Mouse (Mus musculus): Measurements from ENCODE around the gene Thap11. TPM values are rescaled to one million over a fixed set of nuclear protein-coding genes. Genes with fewer than 3 reads are reported as not detected.

Thap11 gene
- polyA plus RNA-seq (2015; fragmentation: Nextera tagmentation; extraction: Ambion mirVana) = 73.5 and 77.5 TPM in 2 replicates

DNA sequence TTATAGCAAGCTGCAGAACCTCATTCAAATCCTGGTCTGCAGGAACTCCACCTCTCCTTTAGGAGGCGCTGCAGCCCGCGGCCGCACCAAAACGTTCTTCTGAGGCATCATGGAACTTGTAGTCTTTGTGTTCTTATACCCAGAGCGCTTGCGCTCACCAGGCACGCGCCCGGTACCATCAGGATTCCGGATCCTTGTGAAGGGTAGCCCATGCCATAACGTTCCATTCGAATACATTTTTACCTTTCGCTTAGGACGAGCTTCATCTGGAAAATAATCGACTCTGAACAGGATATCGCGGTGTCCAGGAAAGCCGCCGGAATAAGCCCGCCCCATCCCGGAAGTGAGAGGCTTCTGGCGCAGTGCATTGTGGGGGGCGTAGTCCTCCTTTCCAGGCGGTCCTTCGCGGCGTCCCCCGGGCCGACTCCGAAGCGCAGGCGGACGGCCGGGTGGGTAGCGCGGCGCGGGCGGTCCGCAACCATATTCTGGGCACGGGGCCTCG lies at the start of gene Thap11:
TSS of gene Thap11 (plus strand) at position 418 of the 502 bp plus-strand sequence.
- peaks cover 8% of the 10 kb centered on the region for H3K36me3 ChIP-seq
- H3K27ac ChIP-seq = peak within 1 kb of the TSS; percentile 83
- WGBS = under 1% methylated on average over 43 of the region's 43 CpGs
- H3K27me3 ChIP-seq = no peaks in the 10 kb centered on the region
- H3K9ac ChIP-seq = peak within 1 kb of the TSS; percentile 88
- peaks cover 50% of the 10 kb centered on the region for H3K4me1 ChIP-seq
- peak; percentile 89 for ATAC-seq (ENCODE audit: insufficient number of reproducible peaks, insufficient read depth, low FRiP score, low TSS enrichment, low read depth)
- H3K4me2 ChIP-seq = peak within 1 kb of the TSS; percentile 99
- H3K4me3 ChIP-seq = peak within 1 kb of the TSS; percentile 84
- no peaks in the 10 kb centered on the region for H3K9me3 ChIP-seq

DNA sequence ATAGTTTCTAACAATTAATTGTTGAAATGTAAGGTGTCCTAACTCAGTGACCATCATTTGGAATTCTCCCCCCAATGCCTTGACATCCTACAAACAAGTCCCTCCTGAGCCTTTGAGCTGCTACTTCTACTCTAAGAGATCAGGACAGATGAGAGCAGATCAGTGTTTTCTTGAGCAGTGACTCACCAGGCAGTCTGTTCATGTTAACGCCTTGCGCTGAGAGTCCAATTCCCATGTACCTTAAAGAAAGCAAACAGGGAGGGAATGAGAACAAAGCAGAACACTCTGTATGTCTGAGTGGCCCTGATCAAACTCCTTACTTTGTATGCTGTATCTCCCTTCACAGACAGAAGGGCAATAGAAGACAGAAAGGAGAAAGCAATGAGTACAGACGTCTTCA lies 49.6 kb upstream of the Thap11 start:
- Histone ChIP-seq H3K36me3 (peaks cover 20% of the 10 kb centered on the region), H3K9me3 (no peaks in the 10 kb centered on the region), H3K4me2 (no peak overlapping the region), H3K9ac (no peak overlapping the region), H3K4me3 (no peak overlapping the region), H3K4me1 (no peaks in the 10 kb centered on the region; the same call in 1 of the 2 replicates), H3K27me3 (no peaks in the 10 kb centered on the region), H3K27ac (no peak overlapping the region)
- 83% methylated on average over 3 of the region's 3 CpGs for WGBS
- ATAC-seq (ENCODE audit: insufficient number of reproducible peaks, insufficient read depth, low FRiP score, low TSS enrichment, low read depth) = no peak

DNA sequence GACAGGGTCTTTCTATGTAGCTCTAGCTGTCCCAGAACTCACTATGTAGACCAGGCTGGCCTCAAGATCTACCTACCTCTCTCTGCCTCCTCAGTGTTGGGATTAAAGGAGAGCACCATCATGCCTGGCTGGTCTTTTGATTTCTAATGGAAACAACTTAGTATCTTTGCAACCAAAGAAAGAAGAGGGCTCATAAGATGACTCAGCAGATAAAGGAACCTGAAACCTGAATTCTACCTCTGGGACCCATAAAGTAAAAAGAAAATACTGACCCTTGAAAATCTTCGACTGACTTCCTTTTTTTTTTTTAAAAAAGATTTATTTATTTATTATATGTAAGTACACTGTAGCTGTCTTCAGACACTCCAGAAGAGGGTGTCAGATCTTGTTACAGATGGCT lies 49.0 kb upstream of the Thap11 start:
- Histone ChIP-seq H3K9ac (no peak overlapping the region), H3K9me3 (no peaks in the 10 kb centered on the region), H3K36me3 (peaks cover 25% of the 10 kb centered on the region), H3K4me1 (no peaks in the 10 kb centered on the region; the same call in 1 of the 2 replicates), H3K4me2 (no peak overlapping the region), H3K27me3 (no peaks in the 10 kb centered on the region), H3K4me3 (no peak overlapping the region), H3K27ac (no peak overlapping the region)
- WGBS = 75% methylated on average over 1 of the region's 1 CpGs
- ATAC-seq (ENCODE audit: insufficient number of reproducible peaks, insufficient read depth, low FRiP score, low TSS enrichment, low read depth) = no peak

DNA sequence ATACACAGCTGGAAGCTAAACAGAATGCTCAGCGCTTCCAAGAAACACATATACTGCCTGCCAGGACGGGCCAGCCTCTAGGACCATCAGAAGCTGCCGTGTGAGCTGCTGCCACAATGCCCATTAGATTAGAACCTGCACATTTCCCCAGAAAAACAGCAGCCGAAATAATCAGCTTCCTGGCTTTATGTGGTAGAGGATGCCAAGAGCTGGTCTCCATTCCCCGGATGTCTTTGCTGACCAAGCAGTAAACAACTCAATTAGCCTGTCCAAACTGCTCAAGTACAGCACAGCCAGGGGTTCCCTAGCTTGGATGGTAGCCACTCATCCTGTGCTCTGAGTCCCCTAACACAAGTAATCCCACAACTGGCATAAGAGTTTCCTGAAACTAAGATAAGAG lies 47.2 kb upstream of the Thap11 start:
- Histone ChIP-seq H3K4me3 (no peak overlapping the region), H3K27me3 (no peaks in the 10 kb centered on the region), H3K9ac (no peak overlapping the region), H3K9me3 (no peaks in the 10 kb centered on the region), H3K4me1 (no peaks in the 10 kb centered on the region; the same call in 1 of the 2 replicates), H3K36me3 (peaks cover 41% of the 10 kb centered on the region), H3K27ac (no peak overlapping the region), H3K4me2 (no peak overlapping the region)
- no peak for ATAC-seq (ENCODE audit: insufficient number of reproducible peaks, insufficient read depth, low FRiP score, low TSS enrichment, low read depth)
- 88% methylated on average over 5 of the region's 5 CpGs for WGBS

DNA sequence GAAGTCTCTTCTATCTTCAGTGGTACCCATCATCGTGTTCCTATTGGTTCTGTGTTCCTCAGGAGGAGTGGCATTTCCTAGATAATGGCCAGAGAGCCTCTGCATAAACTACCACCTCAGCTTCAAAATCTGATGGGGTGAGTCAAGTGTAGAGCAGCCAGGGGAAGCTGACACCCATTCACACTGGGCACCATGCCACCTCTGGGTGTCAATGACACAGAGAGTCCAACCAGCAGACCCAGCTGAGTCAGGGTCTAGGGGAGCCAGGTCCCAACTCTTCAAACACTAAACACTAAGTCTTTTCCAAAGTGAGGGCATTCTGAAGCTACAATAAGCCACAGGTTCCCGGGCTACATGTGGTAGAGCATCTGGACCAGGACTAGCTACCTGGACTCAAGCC lies 46.5 kb upstream of the Thap11 start:
- WGBS = 94% methylated on average over 2 of the region's 2 CpGs
- Histone ChIP-seq H3K9ac (no peak overlapping the region), H3K4me2 (no peak overlapping the region), H3K27me3 (no peaks in the 10 kb centered on the region), H3K4me1 (no peaks in the 10 kb centered on the region; the same call in 1 of the 2 replicates), H3K27ac (no peak overlapping the region), H3K9me3 (no peaks in the 10 kb centered on the region), H3K36me3 (peaks cover 43% of the 10 kb centered on the region), H3K4me3 (no peak overlapping the region)
- ATAC-seq (ENCODE audit: insufficient number of reproducible peaks, insufficient read depth, low FRiP score, low TSS enrichment, low read depth) = no peak

DNA sequence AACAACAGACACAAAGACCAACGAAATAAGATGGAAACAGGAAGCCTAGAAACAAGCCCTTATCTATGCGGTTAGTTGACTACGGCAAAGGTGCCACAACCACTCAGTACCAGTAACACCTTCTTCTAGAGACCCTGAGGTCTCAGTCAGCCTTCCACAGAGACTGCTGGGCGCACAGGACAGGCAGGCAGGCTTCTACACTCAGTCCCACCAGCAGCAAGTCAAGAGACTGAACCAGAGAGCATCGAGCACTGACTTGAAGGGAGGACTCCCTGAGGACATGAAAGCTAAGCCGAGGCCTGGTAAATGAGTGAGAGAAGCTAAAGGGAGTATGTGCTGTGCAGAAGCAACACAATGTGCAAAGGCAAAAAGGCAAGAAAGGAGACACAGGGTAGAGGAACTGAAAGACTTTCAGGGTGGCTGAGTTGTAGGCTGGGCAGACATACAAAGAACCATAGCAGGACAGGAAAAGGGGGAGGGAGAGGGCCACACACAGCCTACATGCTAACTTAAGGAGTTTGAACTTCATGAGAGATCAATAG lies 44.6 kb upstream of the Thap11 start:
- H3K36me3 ChIP-seq = peaks cover 35% of the 10 kb centered on the region

DNA sequence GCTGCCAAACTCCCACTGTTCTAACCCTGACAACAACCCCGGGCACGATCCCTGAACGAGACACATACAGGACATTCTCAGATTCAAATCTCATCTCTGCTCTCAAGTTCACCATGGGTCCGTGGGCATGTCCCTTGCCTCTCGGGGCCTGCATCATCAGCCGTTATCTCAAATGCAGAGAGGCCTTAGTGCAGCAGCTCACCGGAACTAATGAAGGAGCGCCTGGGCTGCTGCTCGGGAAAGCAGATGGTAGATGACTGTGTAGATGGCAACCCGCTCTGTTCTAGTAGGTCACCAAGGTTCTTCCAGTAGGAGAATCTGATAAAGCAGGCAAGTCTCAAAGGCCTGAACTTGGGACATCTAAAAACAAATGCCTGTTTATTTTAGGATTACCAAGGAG lies 43.9 kb upstream of the Thap11 start:
- ATAC-seq (ENCODE audit: insufficient number of reproducible peaks, insufficient read depth, low FRiP score, low TSS enrichment, low read depth) = no peak
- no peak overlapping the region for H3K9ac ChIP-seq
- H3K27me3 ChIP-seq = no peaks in the 10 kb centered on the region
- H3K4me2 ChIP-seq = no peak overlapping the region
- H3K9me3 ChIP-seq = no peaks in the 10 kb centered on the region
- no peak overlapping the region for H3K4me3 ChIP-seq
- H3K4me1 ChIP-seq = no peaks in the 10 kb centered on the region; the same call in 1 of the 2 replicates
- WGBS = 88% methylated on average over 10 of the region's 10 CpGs
- no peak overlapping the region for H3K27ac ChIP-seq
- peaks cover 34% of the 10 kb centered on the region for H3K36me3 ChIP-seq

More for the DNA sequence above, 44.6 kb upstream of the Thap11 start:
- H3K27me3 ChIP-seq = no peaks in the 10 kb centered on the region
- H3K4me2 ChIP-seq = no peak overlapping the region
- WGBS = 84% methylated on average over 6 of the region's 6 CpGs
- no peaks in the 10 kb centered on the region; the same call in 1 of the 2 replicates for H3K4me1 ChIP-seq
- H3K9me3 ChIP-seq = no peaks in the 10 kb centered on the region
- H3K27ac ChIP-seq = no peak overlapping the region
- H3K4me3 ChIP-seq = no peak overlapping the region
- H3K9ac ChIP-seq = no peak overlapping the region
- ATAC-seq (ENCODE audit: insufficient number of reproducible peaks, insufficient read depth, low FRiP score, low TSS enrichment, low read depth) = no peak

DNA sequence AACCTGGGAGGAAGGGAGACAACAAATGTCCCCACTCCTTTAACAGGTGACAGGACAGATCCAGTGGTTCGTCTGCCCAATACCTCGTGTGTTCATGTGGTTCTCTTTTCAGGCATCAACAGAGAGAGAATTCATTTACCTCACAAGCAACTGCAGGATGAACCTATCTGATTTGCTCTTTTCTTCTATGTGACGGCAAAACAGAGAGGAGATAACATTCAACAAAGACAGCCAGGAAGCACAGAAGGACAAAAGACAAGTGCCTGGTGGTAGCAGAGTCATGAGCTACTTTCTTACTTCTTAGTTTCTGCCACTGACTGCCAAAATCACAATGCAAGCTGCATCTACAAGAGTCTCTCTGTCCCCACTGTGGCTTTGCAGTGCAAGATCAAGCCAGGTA lies 43.4 kb upstream of the Thap11 start:
- no peak for ATAC-seq (ENCODE audit: insufficient number of reproducible peaks, insufficient read depth, low FRiP score, low TSS enrichment, low read depth)
- peaks cover 34% of the 10 kb centered on the region for H3K36me3 ChIP-seq
- WGBS = 90% methylated on average over 3 of the region's 3 CpGs

DNA sequence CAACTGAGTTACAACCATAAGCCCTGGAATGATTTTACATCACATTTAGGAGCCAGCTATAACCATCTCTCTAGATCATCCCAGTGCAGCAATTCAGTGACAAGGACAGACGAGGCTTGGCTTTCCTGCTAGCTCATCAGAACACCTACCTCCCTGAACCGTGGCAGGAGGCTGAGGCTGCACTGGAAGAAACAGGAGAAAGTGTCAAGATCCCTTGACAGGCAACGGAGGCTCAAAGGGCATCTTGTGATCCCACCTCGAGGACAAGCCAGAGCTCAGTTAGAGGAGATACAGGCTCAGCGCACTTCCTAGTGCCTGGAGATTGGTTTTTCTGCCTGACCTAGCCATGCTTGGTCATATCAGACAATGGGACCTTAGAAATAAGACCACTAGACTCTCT lies 42.4 kb upstream of the Thap11 start:
- Histone ChIP-seq H3K4me3 (no peak overlapping the region), H3K9ac (no peak overlapping the region), H3K4me2 (no peak overlapping the region), H3K9me3 (no peaks in the 10 kb centered on the region), H3K4me1 (no peaks in the 10 kb centered on the region; the same call in 1 of the 2 replicates), H3K27me3 (no peaks in the 10 kb centered on the region), H3K27ac (no peak overlapping the region), H3K36me3 (peaks cover 34% of the 10 kb centered on the region)
- 83% methylated on average over 5 of the region's 5 CpGs for WGBS
- ATAC-seq (ENCODE audit: insufficient number of reproducible peaks, insufficient read depth, low FRiP score, low TSS enrichment, low read depth) = no peak

More for the DNA sequence above, 43.4 kb upstream of the Thap11 start:
- Histone ChIP-seq H3K27ac (no peak overlapping the region), H3K9ac (0 out of 2 replicates have a peak overlapping the region, but pooled peaks have one; percentile 4), H3K4me3 (no peak overlapping the region), H3K4me2 (no peak overlapping the region), H3K27me3 (no peaks in the 10 kb centered on the region), H3K9me3 (no peaks in the 10 kb centered on the region), H3K4me1 (no peaks in the 10 kb centered on the region; the same call in 1 of the 2 replicates)

DNA sequence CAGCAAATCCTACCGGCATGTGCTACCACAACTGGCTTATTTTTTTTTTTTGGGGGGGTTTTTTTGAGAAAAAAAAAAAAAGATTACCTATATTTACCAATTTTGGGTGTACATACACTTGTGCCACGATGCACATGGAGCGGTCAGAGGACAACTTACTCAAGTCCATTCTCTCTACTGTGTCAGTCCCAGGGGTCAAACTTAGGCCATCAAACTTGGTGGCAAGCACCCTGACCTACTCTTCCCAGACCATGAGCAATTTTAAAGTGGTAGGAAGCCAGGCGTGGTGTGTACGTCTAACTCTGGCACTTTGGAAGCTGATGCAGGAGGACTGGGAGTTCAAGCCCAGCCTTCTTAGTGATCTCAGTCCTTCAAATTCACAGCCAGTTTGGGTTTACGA lies 41.7 kb upstream of the Thap11 start:
- no peak overlapping the region for H3K4me2 ChIP-seq
- 96% methylated on average over 6 of the region's 6 CpGs for WGBS
- H3K27ac ChIP-seq = no peak overlapping the region
- H3K9ac ChIP-seq = no peak overlapping the region
- H3K9me3 ChIP-seq = no peaks in the 10 kb centered on the region
- no peak for ATAC-seq (ENCODE audit: insufficient number of reproducible peaks, insufficient read depth, low FRiP score, low TSS enrichment, low read depth)
- peaks cover 41% of the 10 kb centered on the region for H3K36me3 ChIP-seq
- H3K4me1 ChIP-seq = no peaks in the 10 kb centered on the region; the same call in 1 of the 2 replicates
- no peak overlapping the region for H3K4me3 ChIP-seq
- no peaks in the 10 kb centered on the region for H3K27me3 ChIP-seq

DNA sequence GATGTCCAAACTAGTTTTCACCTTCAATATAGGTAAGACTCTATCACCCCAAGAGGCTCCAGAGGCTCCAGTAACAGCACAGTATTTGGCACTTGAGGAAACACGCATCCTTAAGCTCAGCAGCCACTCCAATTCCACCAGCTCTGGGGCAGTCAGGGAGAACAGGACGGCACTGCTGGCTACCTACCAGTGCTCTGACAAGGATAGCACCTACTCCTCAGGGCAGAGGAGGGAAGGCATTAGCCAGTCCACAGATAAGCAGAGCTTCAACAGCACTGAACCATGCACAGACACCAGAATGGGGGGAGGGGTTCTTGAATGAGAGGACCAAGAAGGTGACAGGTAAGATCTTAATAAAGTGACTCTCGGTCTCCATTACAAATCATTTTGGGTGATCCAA lies 35.3 kb upstream of the Thap11 start:
- Histone ChIP-seq H3K4me2 (no peak overlapping the region), H3K36me3 (peaks cover 63% of the 10 kb centered on the region), H3K4me1 (no peaks in the 10 kb centered on the region), H3K27me3 (no peaks in the 10 kb centered on the region), H3K9me3 (no peaks in the 10 kb centered on the region), H3K4me3 (no peak overlapping the region), H3K9ac (no peak overlapping the region), H3K27ac (no peak overlapping the region)
- ATAC-seq (ENCODE audit: insufficient number of reproducible peaks, insufficient read depth, low FRiP score, low TSS enrichment, low read depth) = no peak
- 89% methylated on average over 3 of the region's 3 CpGs for WGBS

DNA sequence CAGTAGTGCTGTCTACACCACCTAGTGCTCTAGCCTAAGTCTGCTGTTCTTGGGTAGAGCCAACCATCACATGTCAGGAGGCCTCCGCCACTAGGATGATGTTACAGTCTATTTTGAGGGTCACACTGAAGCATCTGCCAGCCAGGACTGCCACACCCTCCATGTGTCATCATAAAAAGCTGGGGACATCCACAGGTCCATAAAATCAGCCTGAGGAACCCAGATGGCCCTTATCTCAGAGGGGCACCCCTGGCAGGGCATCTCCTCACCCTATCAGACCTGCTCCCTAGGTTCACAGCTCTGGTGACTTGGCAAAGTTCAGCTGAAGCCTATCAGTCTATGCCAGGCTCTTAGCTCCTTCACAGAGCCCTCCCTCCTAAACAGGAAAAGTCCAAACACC lies 34.0 kb upstream of the Thap11 start:
- Histone ChIP-seq H3K27ac (no peak overlapping the region), H3K9me3 (no peaks in the 10 kb centered on the region), H3K4me3 (no peak overlapping the region), H3K9ac (no peak overlapping the region), H3K27me3 (no peaks in the 10 kb centered on the region), H3K4me2 (no peak overlapping the region), H3K4me1 (peaks cover 7% of the 10 kb centered on the region), H3K36me3 (peaks cover 72% of the 10 kb centered on the region)
- no peak for ATAC-seq (ENCODE audit: insufficient number of reproducible peaks, insufficient read depth, low FRiP score, low TSS enrichment, low read depth)
- WGBS = 97% methylated on average over 1 of the region's 1 CpGs

Measured in embryonic facial prominence, embryonic 13.5 days (tissue).